Mouse (Mus musculus) thymus, adult 2 months (tissue): ENCODE measurements around the gene Rpl18.

ENCODE experiments used
- CTCF ChIP-seq: fragments of 200-500 bp; IDR thresholded peaks from 2 replicates; pipeline ENCODE4 v1.5.1; 2012; ENCODE audit warnings: mild to moderate bottlenecking, control low read depth, low read length, moderate library complexity, borderline replicate concordance; ENCODE audit not compliant: control insufficient read depth, poor library complexity, insufficient read depth; ENCODE audit errors: extremely low read depth
- POLR2A ChIP-seq: fragments of 200-500 bp; IDR thresholded peaks from 2 replicates; pipeline ENCODE4 v1.6.1; 2012; ENCODE audit warnings: mild to moderate bottlenecking, low read length, control low read depth, moderate library complexity; ENCODE audit not compliant: control insufficient read depth, poor library complexity, insufficient read depth; ENCODE audit errors: extremely low read depth

GRCm38 (mm10) chr7:45709677-45710355, 5.4 kb upstream of the Rpl18 start:
- no peak for TF ChIP-seq CTCF
- no peak for TF ChIP-seq POLR2A
